Mouse (Mus musculus) CH12.LX (cell line): ENCODE data around the gene Foxm1. TPM values are rescaled to one million over a fixed set of nuclear protein-coding genes. Genes with fewer than 3 reads are reported as not detected.

Experiments used
- DNase-seq: peaks from one replicate; pipeline ENCODE4 v3.0.0-alpha.2; 2013; ENCODE audit errors: extremely low read depth
- H3K27ac ChIP-seq: 2 replicates; pipeline ENCODE4 v1.5.1; 2012; ENCODE audit warnings: low read depth, mild to moderate bottlenecking, control low read depth, moderate library complexity; ENCODE audit not compliant: insufficient read depth
- H3K27me3 ChIP-seq: replicated peaks from 2 replicates; pipeline ENCODE3; 2012; ENCODE audit warnings: inconsistent platforms
- H3K36me3 ChIP-seq, 2 experiments: replicated peaks in 1 of 2; 2 replicates each; pipeline versions ENCODE3 to v1.6.1; 2012; ENCODE audit warnings: inconsistent platforms in 1 of 2, low read length in 1 of 2, mild to moderate bottlenecking in 1 of 2, mixed read lengths in 1 of 2, moderate library complexity in 1 of 2; ENCODE audit not compliant: control insufficient read depth in 1 of 2, insufficient read depth in 1 of 2
- H3K4me1 ChIP-seq, 2 experiments: 2 replicates each; pipeline ENCODE4 v1.6.1; 2012; ENCODE audit warnings: inconsistent platforms in 1 of 2, moderate library complexity in 1 of 2; ENCODE audit not compliant: insufficient read depth in 2 of 2, control insufficient read depth in 1 of 2
- H3K4me2 ChIP-seq: 2 replicates; pipeline ENCODE4 v1.6.1; 2012; ENCODE audit warnings: low read depth, mild to moderate bottlenecking, control low read depth; ENCODE audit not compliant: poor library complexity, insufficient read depth, severe bottlenecking
- H3K4me3 ChIP-seq, 3 experiments: fragments of 150-350 bp in 1 of 3; sonication (generic) in 1 of 3; replicated peaks in 1 of 3; 2 replicates each; pipeline versions ENCODE3 to v1.5.1; 2011 to 2012; ENCODE audit warnings: low read depth in 2 of 3, low read length in 2 of 3, mild to moderate bottlenecking in 2 of 3, moderate library complexity in 2 of 3, control low read depth in 1 of 3, improper control_type of control experiment in 1 of 3, inconsistent platforms in 1 of 3, mixed read lengths in 1 of 3; ENCODE audit not compliant: poor library complexity in 1 of 3
- H3K79me2 ChIP-seq: replicated peaks from 2 replicates; pipeline ENCODE4 v1.6.1; 2012; ENCODE audit warnings: mild to moderate bottlenecking, moderate library complexity; ENCODE audit not compliant: control insufficient read depth, poor library complexity, insufficient read depth, severe bottlenecking; ENCODE audit errors: extremely low read depth
- H3K9ac ChIP-seq: 2 replicates; pipeline ENCODE4 v1.6.1; 2012; ENCODE audit warnings: low read depth, mild to moderate bottlenecking, control low read depth, moderate library complexity; ENCODE audit not compliant: insufficient read depth
- H3K9me3 ChIP-seq: replicated peaks from 2 replicates; pipeline ENCODE3; 2012; ENCODE audit warnings: low read length, inconsistent platforms, mixed read lengths
- BHLHE40 ChIP-seq: IDR thresholded peaks from 2 replicates; pipeline ENCODE4 v1.6.1; 2011; ENCODE audit warnings: mild to moderate bottlenecking, low read depth, low read length, improper control_type of control experiment
- CHD1 ChIP-seq: IDR thresholded peaks from 2 replicates; pipeline ENCODE4 v1.6.1; 2012; ENCODE audit warnings: low read depth, low read length, improper control_type of control experiment, inconsistent platforms
- CHD2 ChIP-seq: IDR thresholded peaks from 2 replicates; pipeline ENCODE4 v1.6.1; 2011; ENCODE audit warnings: low read length, improper control_type of control experiment
- CTCF ChIP-seq, 2 experiments: IDR thresholded peaks in 1 of 2; conservative IDR thresholded peaks in 1 of 2; 2 replicates each; pipeline ENCODE4 v1.5.1; 2011 to 2012; ENCODE audit warnings: low read depth in 2 of 2, low read length in 2 of 2, improper control_type of control experiment in 1 of 2, inconsistent platforms in 1 of 2, mild to moderate bottlenecking in 1 of 2, moderate library complexity in 1 of 2
- E2F4 ChIP-seq: IDR thresholded peaks from 2 replicates; pipeline ENCODE4 v1.6.1; 2011; ENCODE audit warnings: low read depth, low read length, improper control_type of control experiment; ENCODE audit not compliant: insufficient replicate concordance
- ELF1 ChIP-seq: IDR thresholded peaks from 2 replicates; pipeline ENCODE4 v1.6.1; 2014; ENCODE audit warnings: low read depth, mild to moderate bottlenecking, inconsistent platforms, low read length, improper control_type of control experiment
- EP300 ChIP-seq: IDR thresholded peaks from 2 replicates; pipeline ENCODE4 v1.6.1; 2011; ENCODE audit warnings: low read length, improper control_type of control experiment
- ETS1 ChIP-seq: conservative IDR thresholded peaks from 2 replicates; pipeline ENCODE4 v1.6.1; 2012; ENCODE audit warnings: low read depth, mild to moderate bottlenecking, inconsistent platforms, low read length, improper control_type of control experiment, moderate library complexity
- GABPA ChIP-seq: IDR thresholded peaks from 2 replicates; pipeline ENCODE4 v1.6.1; 2012; ENCODE audit warnings: low read depth, low read length, improper control_type of control experiment, inconsistent platforms; ENCODE audit not compliant: insufficient replicate concordance
- HCFC1 ChIP-seq: IDR thresholded peaks from 2 replicates; pipeline ENCODE4 v1.6.1; 2012; ENCODE audit warnings: low read depth, mild to moderate bottlenecking, inconsistent platforms, low read length, improper control_type of control experiment
- IRF4 ChIP-seq: IDR thresholded peaks from 2 replicates; pipeline ENCODE4 v1.6.1; 2014; ENCODE audit warnings: low read depth, mild to moderate bottlenecking, inconsistent platforms, low read length, improper control_type of control experiment
- JUN ChIP-seq: IDR thresholded peaks from 2 replicates; pipeline ENCODE4 v1.6.1; 2011; ENCODE audit warnings: low read depth, mild to moderate bottlenecking, low read length, improper control_type of control experiment, moderate library complexity; ENCODE audit not compliant: insufficient read depth
- JUND ChIP-seq: conservative IDR thresholded peaks from 2 replicates; pipeline ENCODE4 v1.6.1; 2011; ENCODE audit warnings: low read depth, low read length, improper control_type of control experiment
- KAT2A ChIP-seq: IDR thresholded peaks from 2 replicates; pipeline ENCODE4 v1.6.1; 2012; ENCODE audit warnings: low read length, improper control_type of control experiment, inconsistent platforms; ENCODE audit not compliant: insufficient replicate concordance
- MAFK ChIP-seq: IDR thresholded peaks from 2 replicates; pipeline ENCODE4 v1.6.1; 2011; ENCODE audit warnings: low read length, improper control_type of control experiment; ENCODE audit not compliant: insufficient replicate concordance
- MAX ChIP-seq: IDR thresholded peaks from 2 replicates; pipeline ENCODE4 v1.6.1; 2011; ENCODE audit warnings: low read length, improper control_type of control experiment
- MAZ ChIP-seq: IDR thresholded peaks from 2 replicates; pipeline ENCODE4 v1.6.1; 2012; ENCODE audit warnings: low read depth, mild to moderate bottlenecking, inconsistent platforms, low read length, improper control_type of control experiment, moderate library complexity
- MEF2A ChIP-seq: IDR thresholded peaks from 2 replicates; pipeline ENCODE4 v1.6.1; 2014; ENCODE audit warnings: low read depth, mild to moderate bottlenecking, inconsistent platforms, low read length, improper control_type of control experiment, borderline replicate concordance
- MXI1 ChIP-seq: IDR thresholded peaks from 2 replicates; pipeline ENCODE4 v1.6.1; 2011; ENCODE audit warnings: mild to moderate bottlenecking, low read depth, low read length, improper control_type of control experiment
- MYC ChIP-seq: IDR thresholded peaks from 2 replicates; pipeline ENCODE4 v1.6.1; 2011; ENCODE audit warnings: low read depth, mild to moderate bottlenecking, improper control_type of control experiment, low read length
- NELFE ChIP-seq: IDR thresholded peaks from 2 replicates; pipeline ENCODE4 v1.6.1; 2011; ENCODE audit warnings: low read depth, low read length, improper control_type of control experiment
- NRF1 ChIP-seq: IDR thresholded peaks from 2 replicates; pipeline ENCODE4 v1.6.1; 2014; ENCODE audit warnings: low read depth, mild to moderate bottlenecking, inconsistent platforms, low read length, improper control_type of control experiment, moderate library complexity
- PAX5 ChIP-seq: IDR thresholded peaks from 2 replicates; pipeline ENCODE4 v1.6.1; 2012; ENCODE audit warnings: low read length, inconsistent platforms, mixed read lengths
- POLR2A ChIP-seq: IDR thresholded peaks from 2 replicates; pipeline ENCODE4 v1.6.1; 2011; ENCODE audit warnings: low read depth, mild to moderate bottlenecking, improper control_type of control experiment, low read length
- POLR2AphosphoS2 ChIP-seq: IDR thresholded peaks from 2 replicates; pipeline ENCODE4 v1.6.1; 2011; ENCODE audit warnings: low read depth, low read length, improper control_type of control experiment
- RAD21 ChIP-seq: IDR thresholded peaks from 2 replicates; pipeline ENCODE4 v1.6.1; 2011; ENCODE audit warnings: low read depth, mild to moderate bottlenecking, low read length, improper control_type of control experiment, moderate library complexity
- RCOR1 ChIP-seq: conservative IDR thresholded peaks from 2 replicates; pipeline ENCODE4 v1.6.1; 2012; ENCODE audit warnings: low read depth, mild to moderate bottlenecking, inconsistent platforms, low read length, improper control_type of control experiment
- SIN3A ChIP-seq: IDR thresholded peaks from 2 replicates; pipeline ENCODE4 v1.6.1; 2012; ENCODE audit warnings: low read length, improper control_type of control experiment, inconsistent platforms
- SMC3 ChIP-seq: IDR thresholded peaks from 2 replicates; pipeline ENCODE4 v1.6.1; 2011; ENCODE audit warnings: low read depth, low read length, improper control_type of control experiment
- TBP ChIP-seq: conservative IDR thresholded peaks from 2 replicates; pipeline ENCODE4 v1.6.1; 2011; ENCODE audit warnings: low read depth, low read length, improper control_type of control experiment
- TCF12 ChIP-seq: IDR thresholded peaks from 2 replicates; pipeline ENCODE4 v1.6.1; 2014; ENCODE audit warnings: low read depth, mild to moderate bottlenecking, inconsistent platforms, low read length, improper control_type of control experiment
- UBTF ChIP-seq: IDR thresholded peaks from 2 replicates; pipeline ENCODE4 v1.6.1; 2012; ENCODE audit warnings: low read depth, mild to moderate bottlenecking, inconsistent platforms, low read length, improper control_type of control experiment, moderate library complexity
- USF1 ChIP-seq: IDR thresholded peaks from 2 replicates; pipeline ENCODE4 v1.6.1; 2014; ENCODE audit warnings: low read depth, mild to moderate bottlenecking, inconsistent platforms, low read length, improper control_type of control experiment
- USF2 ChIP-seq: conservative IDR thresholded peaks from 2 replicates; pipeline ENCODE4 v1.6.1; 2011; ENCODE audit warnings: low read depth, low read length, improper control_type of control experiment
- ZC3H11A ChIP-seq: IDR thresholded peaks from 2 replicates; pipeline ENCODE4 v1.6.1; 2012; ENCODE audit warnings: low read depth, mild to moderate bottlenecking, inconsistent platforms, low read length, improper control_type of control experiment
- ZKSCAN1 ChIP-seq: IDR thresholded peaks from 2 replicates; pipeline ENCODE4 v1.6.1; 2012; ENCODE audit warnings: low read depth, inconsistent platforms, low read length, improper control_type of control experiment, borderline replicate concordance
- ZMIZ1 ChIP-seq: IDR thresholded peaks from 2 replicates; pipeline ENCODE4 v1.6.1; 2012; ENCODE audit warnings: low read depth, mild to moderate bottlenecking, inconsistent platforms, low read length, improper control_type of control experiment
- ZNF384 ChIP-seq: IDR thresholded peaks from 2 replicates; pipeline ENCODE4 v1.6.1; 2012; ENCODE audit warnings: low read depth, low read length, improper control_type of control experiment, inconsistent platforms
- dilution Hi-C: fragments of 300-500 bp; cut with MboI; formaldehyde crosslinking; loops from 2 replicates; pipeline ENCODE4 v1.14.3; 2020; ENCODE audit warnings: low sequenced_read_pairs; ENCODE audit not compliant: extremely low pct_unique_long_range_greater_than_20kb, extremely low pct_ligation_motif_present
- in situ Hi-C: fragments of 300-500 bp; cut with MboI; formaldehyde crosslinking; loops from 3 replicates; pipeline ENCODE4 v1.14.3; 2019; ENCODE audit warnings: low sequenced_read_pairs, low pct_ligation_motif_present, low pct_unique_long_range_greater_than_20kb, mixed read lengths
- polyA plus RNA-seq: library from polyadenylated mRNA; unstranded; fragments of >175 nt; gene quantifications from 2 replicates; pipeline ENCODE4 v1.2.1, GENCODE M21; 2012; ENCODE audit warnings: low read depth; ENCODE audit not compliant: insufficient read length
- total RNA-seq, 2 experiments: library from RNA; depleted of rRNA; stranded (reverse); fragments of 300-350 nt in 1 of 2; fragments of >200 nt in 1 of 2; gene quantifications; 2 replicates each; pipeline ENCODE4 v1.2.3; 2012 to 2014

Gene Foxm1
- total RNA-seq (2012; rRNA removed) (14.3 and 16.8 TPM in 2 replicates), total RNA-seq (2014; rRNA removed) (5.8 and 6.0 TPM in 2 replicates), polyA plus RNA-seq (32.5 and 41.0 TPM in 2 replicates)

DNA sequence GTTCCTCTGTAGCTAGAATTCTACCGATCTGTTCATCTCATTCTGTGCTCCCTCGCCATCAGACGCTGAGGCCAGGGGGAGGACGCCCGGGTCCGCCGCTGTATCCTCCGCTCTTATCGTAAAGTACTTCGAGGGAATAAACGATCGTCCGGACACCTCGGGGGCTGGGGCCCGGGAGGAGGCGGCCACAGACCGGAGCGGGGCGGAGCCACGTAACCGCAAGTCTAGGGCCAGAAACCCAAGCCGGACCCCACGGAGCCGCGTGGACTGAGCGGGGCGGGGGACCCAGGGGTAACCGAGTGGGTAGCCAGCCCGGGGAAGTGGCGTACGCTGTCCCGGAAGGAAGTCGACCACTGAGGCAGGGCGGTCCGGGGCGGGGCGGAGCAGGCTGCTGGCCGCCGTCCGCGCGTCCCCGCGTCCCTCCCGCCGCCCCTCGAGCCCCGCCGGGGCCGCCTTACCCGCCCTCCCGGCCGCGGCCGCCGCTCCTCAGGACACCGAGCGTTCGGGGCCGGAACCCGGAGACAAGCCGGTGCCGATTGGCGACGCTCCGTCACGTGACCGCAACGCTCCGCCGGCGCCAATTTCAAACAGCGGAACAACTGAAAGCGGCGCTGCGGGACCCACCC lies at the start of gene Foxm1, which contains the start of gene Rhno1:
TSS of gene Foxm1 (plus strand) at position 587 of the 626 bp plus-strand sequence.
TSS of gene Rhno1 (minus strand) at position 531 of the 626 bp plus-strand sequence.
- in situ Hi-C loops, result loop anchor here (5.0 kb wide), 1 partner anchor 50 kb away; no protein-coding TSS in a partner anchor
- no peak for TF ChIP-seq KAT2A
- no peak for TF ChIP-seq MYC
- TF ChIP-seq ZKSCAN1, result no peak
- peak; percentile 86 for TF ChIP-seq USF2
- 0 out of 2 replicates have a peak, but pooled peaks have one; percentile 26 for TF ChIP-seq NRF1
- TF ChIP-seq JUN, result no peak
- TF ChIP-seq POLR2A, result peak; percentile 74
- no peak for TF ChIP-seq ZNF384
- no peak for TF ChIP-seq RAD21
- peak; percentile 82; the same call in 1 of the 2 replicates for TF ChIP-seq UBTF
- TF ChIP-seq NELFE, result peak; percentile 66
- no peak for TF ChIP-seq RCOR1
- TF ChIP-seq E2F4, result peak; percentile 89; the same call in 1 of the 2 replicates
- no peak for TF ChIP-seq ZMIZ1
- peak; percentile 93 for TF ChIP-seq USF1
- TF ChIP-seq JUND, result no peak
- no peak for TF ChIP-seq EP300
- no peak for TF ChIP-seq GABPA
- peak; percentile 50 for TF ChIP-seq TCF12
- TF ChIP-seq MAFK, result no peak
- no peak for TF ChIP-seq CHD1
- 0 out of 2 replicates have a peak, but pooled peaks have one; percentile 45 for TF ChIP-seq HCFC1
- 0 out of 2 replicates have a peak, but pooled peaks have one; percentile 67 for TF ChIP-seq MAZ
- no peak for TF ChIP-seq PAX5
- no peak for TF ChIP-seq ETS1
- TF ChIP-seq CTCF (conservative IDR thresholded peaks at IDR 0.05 in 1 of 2, IDR thresholded peaks at IDR 0.05 in 1 of 2; ENCODE audit: low read depth in 2 of 2, low read length in 2 of 2), result no peak
- TF ChIP-seq MXI1, result peak; percentile 72
- peak; percentile 67; the same call in 1 of the 2 replicates for TF ChIP-seq ELF1
- no peak for TF ChIP-seq CHD2
- peak; percentile 85 for TF ChIP-seq BHLHE40
- peak; percentile 57 for TF ChIP-seq MAX
- no peak for TF ChIP-seq ZC3H11A
- TF ChIP-seq SMC3, result no peak
- TF ChIP-seq TBP, result no peak
- TF ChIP-seq POLR2AphosphoS2, result 0 out of 2 replicates have a peak, but pooled peaks have one; percentile 52
- TF ChIP-seq SIN3A, result peak; percentile 84
- 0 out of 2 replicates have a peak, but pooled peaks have one; percentile 7 for TF ChIP-seq MEF2A
- no peak for TF ChIP-seq IRF4
- dilution Hi-C loops, result no loop called here
- Histone ChIP-seq H3K36me3 (peaks cover 26 to 57% of the 10 kb centered on the region in 2 experiments), H3K4me1 (peaks cover 13 to 58% of the 10 kb centered on the region in 2 experiments), H3K4me2 (peak within 1 kb of the TSS; percentile 89), H3K27ac (peak within 1 kb of the TSS; percentile 70), H3K9ac (peak within 1 kb of the TSS; percentile 95), H3K9me3 (no peaks in the 10 kb centered on the region), H3K4me3 (peak within 1 kb of the TSS; percentile 77 to 88 (median 85)), H3K79me2 (peaks cover 51% of the 10 kb centered on the region), H3K27me3 (no peaks in the 10 kb centered on the region)
- DNase-seq, result peak; percentile 71
